Mouse (Mus musculus) embryonic facial prominence, embryonic 12.5 days (tissue): Measurements from ENCODE around the gene Ptges3. TPM values are rescaled to one million over a fixed set of nuclear protein-coding genes. Genes with fewer than 3 reads are reported as not detected.
"Not testable (repeated sequence)": the region's sequence is repeated elsewhere in the genome, so short reads cannot be mapped to it uniquely, and the experiment has no call there.

ENCODE experiments used
- ATAC-seq: fragments of 200-750 bp; cut with Nextera tagmentation; 2 replicates; pipeline ENCODE4 v1.8.0; 2017; ENCODE audit not compliant: insufficient number of reproducible peaks, insufficient read depth, low FRiP score, low TSS enrichment
- H3K27ac ChIP-seq: fragments of 300-500 bp; sonication (generic); 2 replicates; pipeline ENCODE4 v1.5.1; 2016; ENCODE audit warnings: mild to moderate bottlenecking
- H3K27me3 ChIP-seq: fragments of 300-500 bp; sonication (generic); 2 replicates; pipeline ENCODE4 v1.6.1; 2016; ENCODE audit warnings: mild to moderate bottlenecking, moderate library complexity
- H3K36me3 ChIP-seq: fragments of 300-500 bp; sonication (generic); 2 replicates; pipeline ENCODE4 v1.6.1; 2016; ENCODE audit warnings: mild to moderate bottlenecking
- H3K4me1 ChIP-seq: fragments of 300-500 bp; sonication (generic); 2 replicates; pipeline ENCODE4 v1.6.1; 2016
- H3K4me2 ChIP-seq: fragments of 300-500 bp; sonication (generic); replicated peaks from 2 replicates; pipeline ENCODE4 v1.6.1; 2016; ENCODE audit warnings: mild to moderate bottlenecking, moderate library complexity
- H3K4me3 ChIP-seq: fragments of 300-500 bp; sonication (generic); 2 replicates; pipeline ENCODE4 v1.5.1; 2016; ENCODE audit warnings: mild to moderate bottlenecking
- H3K9ac ChIP-seq: fragments of 300-500 bp; sonication (generic); 2 replicates; pipeline ENCODE4 v1.6.1; 2016; ENCODE audit warnings: mild to moderate bottlenecking, moderate library complexity
- H3K9me3 ChIP-seq: fragments of 300-500 bp; sonication (generic); 2 replicates; pipeline ENCODE4 v1.6.1; 2016; ENCODE audit warnings: mild to moderate bottlenecking, moderate library complexity
- WGBS: fragments of 180-500 bp; shearing (Covaris S2); methylation state at CpG from one replicate; pipeline ENCODE4 v1.1.7; 2016; 5-methylcytosine and 5-hydroxymethylcytosine counted together
- polyA plus RNA-seq: library from polyadenylated mRNA; unstranded; fragments of >200 nt; fragmentation: Nextera tagmentation; extraction: Ambion mirVana; gene quantifications from 2 replicates; pipeline ENCODE4 v1.2.1, GENCODE M21; 2016

Ptges3 gene
- polyA plus RNA-seq, 1 experiment from 2014 or later = 578 TPM

DNA sequence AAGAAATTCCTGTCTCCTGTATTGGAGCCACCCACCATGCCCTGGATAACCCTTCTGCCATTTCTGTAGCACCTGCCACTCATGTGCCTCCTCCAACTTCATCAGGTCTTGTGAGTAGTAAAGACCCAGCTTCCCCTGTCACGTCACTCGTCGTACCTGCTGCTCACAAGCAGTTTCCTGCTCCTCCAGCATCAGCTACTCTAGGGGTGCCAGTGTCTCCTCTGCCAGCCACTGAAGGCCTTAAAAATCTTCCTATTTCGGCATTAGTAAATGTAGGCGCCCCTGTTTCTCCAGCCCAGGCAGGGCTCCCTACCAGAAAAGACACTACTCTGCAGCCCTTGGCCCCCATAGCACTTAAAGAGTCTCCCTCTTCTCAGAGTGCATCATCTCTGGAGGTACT is 18.5 kb upstream of the Ptges3 start:
- WGBS = 90% methylated on average over 5 of the region's 5 CpGs
- H3K4me2 ChIP-seq = no peak overlapping the region
- H3K9me3 ChIP-seq = no peaks in the 10 kb centered on the region
- H3K4me3 ChIP-seq = no peak overlapping the region
- H3K27me3 ChIP-seq = no peaks in the 10 kb centered on the region
- H3K36me3 ChIP-seq = peaks cover 53% of the 10 kb centered on the region
- peaks cover 49% of the 10 kb centered on the region for H3K4me1 ChIP-seq
- H3K9ac ChIP-seq = no peak overlapping the region
- no peak for ATAC-seq
- H3K27ac ChIP-seq = no peak overlapping the region

DNA sequence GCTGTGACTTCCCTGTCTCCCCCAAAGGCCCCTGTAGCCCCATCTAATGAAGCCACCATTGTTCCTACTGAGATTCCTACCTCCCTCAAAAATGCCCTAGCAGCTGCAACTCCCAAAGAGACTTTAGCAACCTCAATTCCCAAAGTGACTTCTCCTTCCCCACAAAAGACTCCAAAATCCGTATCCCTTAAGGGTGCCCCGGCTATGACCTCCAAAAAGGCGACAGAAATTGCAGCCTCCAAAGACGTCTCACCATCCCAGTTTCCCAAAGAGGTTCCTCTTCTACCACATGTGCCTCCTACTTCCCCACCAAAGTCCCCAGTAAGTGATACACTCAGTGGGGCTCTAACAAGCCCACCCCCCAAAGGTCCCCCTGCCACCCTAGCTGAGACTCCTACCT is 17.1 kb upstream of the Ptges3 start:
- Histone ChIP-seq H3K4me3 (no peak overlapping the region), H3K36me3 (peaks cover 66% of the 10 kb centered on the region), H3K27me3 (no peaks in the 10 kb centered on the region), H3K4me1 (peaks cover 49% of the 10 kb centered on the region), H3K27ac (no peak overlapping the region), H3K9ac (no peak overlapping the region), H3K9me3 (no peaks in the 10 kb centered on the region), H3K4me2 (no peak overlapping the region)
- 77% methylated on average over 4 of the region's 4 CpGs for WGBS
- ATAC-seq = no peak

- Histone ChIP-seq H3K36me3 (peaks cover 72% of the 10 kb centered on the region), H3K27ac (no peak overlapping the region), H3K27me3 (no peaks in the 10 kb centered on the region), H3K9ac (no peak overlapping the region), H3K4me3 (no peak overlapping the region), H3K9me3 (no peaks in the 10 kb centered on the region), H3K4me2 (no peak overlapping the region), H3K4me1 (peaks cover 40% of the 10 kb centered on the region)
- ATAC-seq = no peak
- WGBS = 85% methylated on average over 3 of the region's 3 CpGs
These were observed 16.3 kb upstream of the Ptges3 start for GRCm38 (mm10) chr10:128042466-128042865.

- WGBS = 73% methylated on average over 3 of the region's 3 CpGs
- Histone ChIP-seq H3K36me3 (peaks cover 79% of the 10 kb centered on the region), H3K4me3 (no peak overlapping the region)
These were observed 15.5 kb upstream of the Ptges3 start for GRCm38 (mm10) chr10:128043041-128043835.

DNA sequence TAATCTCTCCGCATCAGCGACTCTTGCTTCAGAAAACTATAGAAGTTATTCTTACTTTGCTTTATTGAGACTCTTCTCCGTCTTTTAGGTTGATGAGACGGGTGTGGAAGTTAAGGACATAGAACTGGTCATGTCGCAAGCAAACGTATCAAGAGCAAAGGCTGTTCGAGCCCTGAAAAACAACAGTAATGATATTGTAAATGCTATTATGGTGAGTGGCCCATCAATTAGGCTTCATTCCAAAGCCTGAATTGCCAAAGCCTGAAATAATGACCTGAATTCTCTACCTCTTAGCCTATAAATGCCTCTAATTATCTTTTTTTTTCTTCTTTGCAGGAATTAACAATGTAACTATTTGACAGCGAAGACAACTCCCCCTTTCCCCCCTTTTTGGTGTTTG is 10.6 kb upstream of the Ptges3 start:
- no peak overlapping the region for H3K9ac ChIP-seq
- ATAC-seq = no peak
- no peaks in the 10 kb centered on the region for H3K27me3 ChIP-seq
- 94% methylated on average over 8 of the region's 8 CpGs for WGBS
- no peak overlapping the region for H3K4me2 ChIP-seq
- no peak overlapping the region for H3K27ac ChIP-seq
- H3K9me3 ChIP-seq = no peaks in the 10 kb centered on the region
- peaks cover 82% of the 10 kb centered on the region for H3K36me3 ChIP-seq
- no peak overlapping the region for H3K4me3 ChIP-seq
- peaks cover 16% of the 10 kb centered on the region for H3K4me1 ChIP-seq

More at GRCm38 (mm10) chr10:128043041-128043835, 15.5 kb upstream of the Ptges3 start:
- H3K9ac ChIP-seq = peak overlapping the region; percentile 38
- ATAC-seq = no peak
- H3K9me3 ChIP-seq = no peaks in the 10 kb centered on the region
- peaks cover 35% of the 10 kb centered on the region for H3K4me1 ChIP-seq
- H3K4me2 ChIP-seq = no peak overlapping the region
- no peaks in the 10 kb centered on the region for H3K27me3 ChIP-seq
- peak overlapping the region; percentile 30; the same call in 1 of the 2 replicates for H3K27ac ChIP-seq

DNA sequence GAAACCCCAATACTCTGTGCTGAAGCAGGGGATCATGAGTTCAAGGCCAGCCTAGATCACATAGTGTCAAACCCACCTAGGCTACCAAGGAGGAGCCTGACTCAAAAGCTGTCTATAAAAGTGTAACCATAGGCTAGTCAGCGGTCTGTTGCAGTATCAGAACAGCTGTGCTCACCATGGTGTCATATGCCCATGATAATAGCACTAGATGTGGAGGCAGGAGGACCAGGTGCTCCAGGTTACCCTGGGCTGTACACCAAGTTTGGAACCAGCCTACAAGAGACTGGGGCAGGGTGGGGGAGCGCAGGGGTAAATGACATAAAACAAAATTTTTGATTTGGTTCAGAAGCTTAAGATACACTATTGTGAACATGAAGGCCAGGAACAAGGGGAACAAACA is 9.0 kb upstream of the Ptges3 start:
- H3K27ac ChIP-seq = no peak overlapping the region
- H3K27me3 ChIP-seq = no peaks in the 10 kb centered on the region
- H3K4me3 ChIP-seq = no peak overlapping the region
- peaks cover 66% of the 10 kb centered on the region for H3K36me3 ChIP-seq
- WGBS = 95% methylated on average over 2 of the region's 2 CpGs
- H3K4me2 ChIP-seq = no peak overlapping the region
- ATAC-seq = no peak
- H3K9ac ChIP-seq = no peak overlapping the region
- 0 out of 2 replicates have a peak, but pooled peaks cover 2% of the 10 kb centered on the region for H3K4me1 ChIP-seq
- no peaks in the 10 kb centered on the region for H3K9me3 ChIP-seq

- Histone ChIP-seq H3K4me2 (no peak overlapping the region), H3K4me1 (no peaks in the 10 kb centered on the region), H3K27me3 (no peaks in the 10 kb centered on the region), H3K27ac (no peak overlapping the region), H3K9ac (no peak overlapping the region), H3K9me3 (no peaks in the 10 kb centered on the region), H3K4me3 (no peak overlapping the region), H3K36me3 (peaks cover 61% of the 10 kb centered on the region)
- no peak for ATAC-seq
- WGBS = 83% methylated on average over 2 of the region's 2 CpGs
These were observed 8.4 kb upstream of the Ptges3 start for GRCm38 (mm10) chr10:128050355-128050754.

DNA sequence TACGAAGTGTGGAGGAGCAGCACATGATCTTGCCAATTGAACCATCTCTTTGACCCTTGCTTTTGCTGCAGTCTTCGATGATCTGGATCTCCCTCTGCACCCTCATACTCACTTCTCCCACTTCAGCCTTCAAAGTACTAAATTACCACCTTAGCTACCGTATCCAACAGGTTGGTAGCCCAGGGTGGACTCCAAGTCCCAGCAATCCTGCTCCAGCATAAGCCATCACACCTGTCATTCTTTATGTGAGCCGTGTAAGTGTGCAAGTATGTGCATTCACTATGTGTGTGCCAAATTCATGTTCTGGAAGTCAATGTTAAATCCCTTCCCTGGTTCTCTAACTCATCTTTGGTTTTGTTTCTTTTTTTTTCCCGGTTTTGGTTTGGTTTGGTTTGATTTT is 7.2 kb upstream of the Ptges3 start:
- H3K9me3 ChIP-seq = no peaks in the 10 kb centered on the region
- H3K36me3 ChIP-seq = peaks cover 49% of the 10 kb centered on the region
- no peak overlapping the region for H3K4me3 ChIP-seq
- no peak overlapping the region for H3K4me2 ChIP-seq
- no peak overlapping the region for H3K9ac ChIP-seq
- 95% methylated on average over 5 of the region's 5 CpGs for WGBS
- H3K27ac ChIP-seq = no peak overlapping the region
- ATAC-seq = no peak
- no peaks in the 10 kb centered on the region for H3K4me1 ChIP-seq
- no peaks in the 10 kb centered on the region for H3K27me3 ChIP-seq

DNA sequence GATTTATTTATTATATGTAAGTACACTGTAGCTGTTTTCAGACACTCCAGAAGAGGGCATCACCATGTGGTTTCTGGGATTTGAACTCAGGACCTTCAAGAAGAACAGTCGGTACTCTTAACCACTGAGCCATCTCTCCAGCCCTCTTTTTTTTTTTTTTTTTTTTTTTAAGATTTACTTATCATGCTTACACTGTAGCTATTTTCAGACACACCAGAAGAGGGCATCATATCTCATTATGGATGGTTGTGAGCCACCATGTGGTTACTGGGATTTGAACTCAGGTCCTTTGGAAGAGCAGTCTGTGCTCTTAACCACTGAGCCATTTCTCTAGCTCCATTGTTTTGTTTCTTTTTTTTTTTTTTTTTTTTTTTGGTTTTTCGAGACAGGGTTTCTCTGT is 6.6 kb upstream of the Ptges3 start:
- H3K4me2 ChIP-seq, H3K4me1 ChIP-seq, H3K9ac ChIP-seq, H3K4me3 ChIP-seq, H3K9me3 ChIP-seq, ATAC-seq, H3K27me3 ChIP-seq, H3K27ac ChIP-seq: not testable (repeated sequence)
- H3K36me3 ChIP-seq = peaks cover 45% of the 10 kb centered on the region
- WGBS = 94% methylated on average over 1 of the region's 2 CpGs

DNA sequence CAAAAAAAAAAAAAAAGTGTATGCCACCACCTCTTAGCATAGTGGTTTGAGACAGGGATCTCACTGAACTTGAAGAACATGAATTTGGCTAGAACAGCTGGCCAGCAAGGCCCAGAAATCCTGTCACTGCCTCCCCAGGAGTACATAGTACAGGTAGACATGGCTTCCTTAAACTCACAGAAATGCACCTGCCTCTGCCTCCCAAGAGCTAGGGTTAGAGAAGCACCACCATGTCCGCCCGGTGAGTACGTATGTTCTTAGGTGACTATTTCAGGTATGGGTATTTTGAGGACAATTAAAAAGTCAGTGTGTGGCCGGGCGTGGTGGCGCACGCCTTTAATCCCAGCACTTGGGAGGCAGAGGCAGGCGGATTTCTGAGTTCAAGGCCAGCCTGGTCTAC is 5.8 kb upstream of the Ptges3 start:
- H3K27me3 ChIP-seq = no peaks in the 10 kb centered on the region
- H3K9me3 ChIP-seq = no peaks in the 10 kb centered on the region
- peaks cover 38% of the 10 kb centered on the region for H3K36me3 ChIP-seq
- no peak overlapping the region for H3K4me2 ChIP-seq
- WGBS = 94% methylated on average over 8 of the region's 8 CpGs
- peaks cover 5% of the 10 kb centered on the region for H3K4me1 ChIP-seq
- H3K9ac ChIP-seq = no peak overlapping the region
- H3K4me3 ChIP-seq = no peak overlapping the region
- ATAC-seq = no peak
- no peak overlapping the region for H3K27ac ChIP-seq

DNA sequence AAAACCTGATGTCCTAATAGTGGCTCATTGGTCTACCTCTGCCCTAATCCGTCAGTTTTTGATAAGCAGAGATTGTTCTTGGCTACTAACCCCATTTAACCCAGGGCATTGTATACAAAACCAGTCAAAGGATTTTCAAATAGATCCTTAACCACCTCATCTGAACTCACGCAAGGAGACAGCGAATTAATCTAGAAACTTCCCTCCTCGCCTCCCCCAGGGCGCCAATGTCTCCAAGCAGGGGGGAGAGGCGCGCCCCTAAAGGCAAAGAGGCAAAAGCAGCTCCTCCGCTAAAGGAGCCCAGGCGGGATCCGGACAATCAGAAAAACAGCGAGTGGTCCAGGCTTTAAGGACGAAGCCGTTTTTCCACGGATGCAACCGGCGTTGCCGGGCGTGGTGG is 570 bp upstream of the Ptges3 start:
- under 1% methylated on average over 18 of the region's 18 CpGs for WGBS
- Histone ChIP-seq H3K9ac (peak overlapping the region; percentile 98), H3K4me1 (peaks cover 17% of the 10 kb centered on the region), H3K27ac (peak overlapping the region; percentile 99), H3K9me3 (no peaks in the 10 kb centered on the region), H3K27me3 (no peaks in the 10 kb centered on the region), H3K4me2 (peak overlapping the region; percentile 60), H3K36me3 (0 out of 2 replicates have a peak, but pooled peaks cover 4% of the 10 kb centered on the region), H3K4me3 (peak overlapping the region; percentile 98)
- no peak; the same call in 1 of the 2 replicates for ATAC-seq

- no peaks in the 10 kb centered on the region for H3K27me3 ChIP-seq
- under 1% methylated on average over 55 of the region's 62 CpGs for WGBS
- peaks cover 17% of the 10 kb centered on the region for H3K4me1 ChIP-seq
- H3K9ac ChIP-seq = peak overlapping the region; percentile 98
- H3K4me2 ChIP-seq = peak overlapping the region; percentile 60
- H3K9me3 ChIP-seq = no peaks in the 10 kb centered on the region
- peak overlapping the region; percentile 99 for H3K27ac ChIP-seq
- H3K36me3 ChIP-seq = peaks cover 6% of the 10 kb centered on the region; the same call in 1 of the 2 replicates
- no peak for ATAC-seq
- H3K4me3 ChIP-seq = peak overlapping the region; percentile 98
These were observed 640 bp downstream of the Ptges3 start for GRCm38 (mm10) chr10:128059207-128059981.
